Mouse (Mus musculus) liver, embryonic 14.5 days (tissue): Measurements from ENCODE around the gene Sh3gl3.

Source experiments
- CTCF ChIP-seq: IDR thresholded peaks from 2 replicates; pipeline ENCODE4 v1.5.1; 2016; ENCODE audit warnings: antibody characterized with exemption, low read depth, control low read depth
- EP300 ChIP-seq: IDR thresholded peaks from 2 replicates; pipeline ENCODE4 v1.6.1; 2016; ENCODE audit warnings: antibody characterized with exemption, low read depth

GRCm38 (mm10) chr7:82260210-82260609 is 86.6 kb downstream of the Sh3gl3 start:
- TF ChIP-seq CTCF (peak; percentile 71), EP300 (no peak)
